Mouse (Mus musculus): Measurements from ENCODE around the gene Glb1. TPM values are rescaled to one million over a fixed set of nuclear protein-coding genes. Genes with fewer than 3 reads are reported as not detected.

Gene Glb1
- polyA plus RNA-seq, 1 experiment from 2014 or later: 53.6 TPM

DNA sequence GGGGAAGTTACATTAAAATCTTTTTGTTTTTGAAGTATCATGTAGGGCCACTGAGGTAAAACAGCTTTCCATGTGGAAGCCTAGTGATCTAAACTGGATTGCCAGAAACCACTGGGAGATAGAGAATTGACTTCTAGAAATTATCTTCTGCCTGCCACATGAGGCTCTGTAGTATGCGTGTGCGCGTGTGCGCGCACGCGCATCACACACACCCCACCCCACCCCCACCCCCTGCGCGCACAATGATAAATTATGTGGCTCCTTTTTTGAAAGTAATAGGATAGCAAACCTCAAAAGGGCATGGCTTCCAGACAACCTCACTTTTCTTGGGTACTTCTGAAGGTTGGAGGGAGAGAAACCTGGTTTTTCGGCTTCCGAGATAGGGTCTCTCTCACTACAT lies 101.0 kb downstream of the Glb1 start:
- no peak for ATAC-seq (ENCODE audit: insufficient number of reproducible peaks, insufficient read depth, low FRiP score, low read depth)
- H3K4me2 ChIP-seq (replicated peaks; ENCODE audit: low read depth, low read length): no peak overlapping the region
- no peaks in the 10 kb centered on the region for H3K4me1 ChIP-seq (ENCODE audit: control insufficient read depth, insufficient read depth, low read length)
- H3K9ac ChIP-seq (replicated peaks; ENCODE audit: low read depth, low read length): no peak overlapping the region
- WGBS: 94% methylated on average over 11 of the region's 11 CpGs
- H3K9me3 ChIP-seq (ENCODE audit: control insufficient read depth, low read depth, low read length): no peaks in the 10 kb centered on the region
- H3K27ac ChIP-seq (ENCODE audit: low read length): no peak overlapping the region
- H3K4me3 ChIP-seq (ENCODE audit: low read depth, low read length): no peak overlapping the region
- H3K36me3 ChIP-seq (ENCODE audit: control insufficient read depth, insufficient read depth, low read length): no peaks in the 10 kb centered on the region
- H3K27me3 ChIP-seq (ENCODE audit: control insufficient read depth, insufficient read depth, low read length): no peaks in the 10 kb centered on the region

DNA sequence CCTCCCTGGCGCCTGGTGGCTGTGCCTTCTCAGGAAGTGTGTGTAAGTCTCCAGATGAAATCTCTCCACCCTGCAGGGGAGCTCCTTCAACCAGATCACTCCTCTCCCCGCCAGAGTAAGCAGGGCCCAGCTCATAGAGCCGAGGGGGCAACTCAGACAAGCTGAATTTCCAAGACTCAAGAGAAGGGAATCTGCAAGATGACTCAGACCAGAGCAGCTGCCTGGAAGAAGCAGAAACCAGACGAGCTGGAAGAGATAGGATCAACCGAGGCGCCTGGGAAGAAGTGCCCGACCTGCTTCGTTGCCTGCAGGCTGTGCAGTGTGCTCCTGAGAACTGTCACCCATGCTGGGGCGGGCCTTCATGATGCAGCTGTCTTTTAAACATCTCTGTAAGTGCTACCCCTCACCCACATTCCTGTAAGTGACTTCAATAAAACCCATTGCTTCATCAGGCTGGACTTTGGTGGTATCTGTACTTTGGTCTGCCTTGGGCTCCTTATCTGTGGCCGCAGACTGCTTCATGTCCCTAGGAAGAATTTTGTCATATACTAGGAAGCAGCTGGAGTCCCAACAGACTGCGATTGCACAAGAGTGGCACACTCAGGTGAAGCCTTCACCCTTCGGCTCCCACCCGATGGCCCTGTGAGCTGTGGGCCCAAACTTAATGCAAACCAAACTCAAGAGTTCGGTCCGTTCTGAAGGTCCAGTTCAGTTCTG lies 102.0 kb downstream of the Glb1 start:
- Histone ChIP-seq H3K4me3 (ENCODE audit: low read depth, low read length) (no peak overlapping the region), H3K27ac (ENCODE audit: low read length) (no peak overlapping the region), H3K4me2 (replicated peaks; ENCODE audit: low read depth, low read length) (no peak overlapping the region), H3K36me3 (ENCODE audit: control insufficient read depth, insufficient read depth, low read length) (no peaks in the 10 kb centered on the region), H3K27me3 (ENCODE audit: control insufficient read depth, insufficient read depth, low read length) (no peaks in the 10 kb centered on the region), H3K9ac (replicated peaks; ENCODE audit: low read depth, low read length) (no peak overlapping the region), H3K4me1 (ENCODE audit: control insufficient read depth, insufficient read depth, low read length) (no peaks in the 10 kb centered on the region), H3K9me3 (ENCODE audit: control insufficient read depth, low read depth, low read length) (no peaks in the 10 kb centered on the region)
- 61% methylated on average over 15 of the region's 15 CpGs for WGBS
- ATAC-seq (ENCODE audit: insufficient number of reproducible peaks, insufficient read depth, low FRiP score, low read depth): no peak

DNA sequence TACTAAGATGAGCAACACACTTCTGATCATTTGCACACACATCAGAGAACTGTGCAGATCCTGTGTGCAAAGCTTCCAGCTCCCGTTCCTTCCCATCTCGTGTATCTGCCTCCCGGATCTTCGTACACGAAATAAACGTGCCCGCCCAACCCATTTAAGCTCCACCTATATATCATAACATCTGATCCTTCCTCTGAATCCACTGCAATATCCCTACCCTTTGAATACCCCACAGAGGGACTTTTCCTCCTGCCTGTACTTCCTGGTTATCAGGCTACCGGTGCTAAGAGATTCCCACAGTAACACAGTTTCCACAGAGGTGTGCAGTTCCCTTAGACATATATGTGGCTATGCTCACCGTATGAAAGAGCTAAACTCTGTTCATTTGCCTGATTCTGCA lies 103.9 kb downstream of the Glb1 start, which contains the start of gene Ccr4:
TSS of gene Ccr4 (minus strand) at position 101 of the 400 bp plus-strand sequence.
- no peak within 1 kb of the TSS for H3K9ac ChIP-seq (replicated peaks; ENCODE audit: low read depth, low read length)
- H3K4me2 ChIP-seq (replicated peaks; ENCODE audit: low read depth, low read length): no peak within 1 kb of the TSS

DNA sequence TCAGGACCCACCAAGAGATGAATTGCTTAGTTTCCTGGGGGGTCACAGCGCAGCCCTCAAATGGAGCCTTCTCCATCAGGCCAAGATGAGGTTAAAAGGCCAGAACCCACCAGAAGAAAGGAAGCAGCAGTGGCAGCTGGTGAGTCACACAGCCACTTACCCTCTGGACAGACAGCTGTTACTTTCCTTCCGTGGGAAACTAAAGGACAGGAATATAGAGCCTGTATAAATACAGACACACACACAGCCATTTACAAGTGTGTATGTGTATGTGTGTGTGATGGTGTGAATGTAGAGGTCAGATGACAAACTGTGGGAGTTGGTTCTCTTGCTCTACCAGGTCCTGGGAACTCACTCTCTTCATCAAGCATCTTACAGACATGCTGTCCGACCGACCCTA lies 105.7 kb downstream of the Glb1 start:
- 64% methylated on average over 4 of the region's 4 CpGs for WGBS
- H3K27ac ChIP-seq (ENCODE audit: low read length): no peak overlapping the region
- H3K9ac ChIP-seq (replicated peaks; ENCODE audit: low read depth, low read length): no peak overlapping the region
- no peak for ATAC-seq (ENCODE audit: insufficient number of reproducible peaks, insufficient read depth, low FRiP score, low read depth)
- peaks cover 7% of the 10 kb centered on the region; the same call in 1 of the 2 replicates for H3K9me3 ChIP-seq (ENCODE audit: control insufficient read depth, low read depth, low read length)
- H3K4me2 ChIP-seq (replicated peaks; ENCODE audit: low read depth, low read length): no peak overlapping the region
- H3K4me1 ChIP-seq (ENCODE audit: control insufficient read depth, insufficient read depth, low read length): no peaks in the 10 kb centered on the region
- no peaks in the 10 kb centered on the region for H3K36me3 ChIP-seq (ENCODE audit: control insufficient read depth, insufficient read depth, low read length)
- no peaks in the 10 kb centered on the region for H3K27me3 ChIP-seq (ENCODE audit: control insufficient read depth, insufficient read depth, low read length)
- no peak overlapping the region for H3K4me3 ChIP-seq (ENCODE audit: low read depth, low read length)

More for the DNA sequence above, 103.9 kb downstream of the Glb1 start, which contains the start of gene Ccr4:
- no peak within 1 kb of the TSS for H3K27ac ChIP-seq (ENCODE audit: low read length)
- no peaks in the 10 kb centered on the region for H3K27me3 ChIP-seq (ENCODE audit: control insufficient read depth, insufficient read depth, low read length)
- ATAC-seq (ENCODE audit: insufficient number of reproducible peaks, insufficient read depth, low FRiP score, low read depth): no peak
- H3K4me1 ChIP-seq (ENCODE audit: control insufficient read depth, insufficient read depth, low read length): no peaks in the 10 kb centered on the region
- 0 out of 2 replicates have a peak, but pooled peaks cover 3% of the 10 kb centered on the region for H3K9me3 ChIP-seq (ENCODE audit: control insufficient read depth, low read depth, low read length)
- no peak within 1 kb of the TSS for H3K4me3 ChIP-seq (ENCODE audit: low read depth, low read length)
- H3K36me3 ChIP-seq (ENCODE audit: control insufficient read depth, insufficient read depth, low read length): no peaks in the 10 kb centered on the region
- WGBS: 86% methylated on average over 9 of the region's 9 CpGs

DNA sequence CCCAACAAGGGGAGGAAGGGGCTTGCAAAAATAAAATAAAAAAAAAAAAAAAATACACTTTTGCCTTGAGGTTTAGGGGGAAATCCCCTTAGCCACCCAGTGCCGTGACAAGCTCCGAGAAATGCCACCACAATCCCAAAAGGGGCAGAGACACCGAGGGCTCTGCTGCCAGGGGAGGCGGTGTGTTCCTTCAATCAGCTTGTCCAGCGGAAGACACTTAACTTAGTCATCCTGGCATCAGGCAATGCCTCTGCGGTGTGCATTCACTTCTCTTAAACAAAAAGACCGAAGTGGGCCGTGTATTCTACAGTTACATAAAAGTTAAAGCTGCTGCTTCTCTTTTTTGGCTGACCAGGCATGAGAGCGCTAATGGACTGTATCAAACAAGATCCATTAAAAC lies 106.5 kb downstream of the Glb1 start:
- WGBS: 92% methylated on average over 9 of the region's 9 CpGs
- no peak overlapping the region for H3K9ac ChIP-seq (replicated peaks; ENCODE audit: low read depth, low read length)

DNA sequence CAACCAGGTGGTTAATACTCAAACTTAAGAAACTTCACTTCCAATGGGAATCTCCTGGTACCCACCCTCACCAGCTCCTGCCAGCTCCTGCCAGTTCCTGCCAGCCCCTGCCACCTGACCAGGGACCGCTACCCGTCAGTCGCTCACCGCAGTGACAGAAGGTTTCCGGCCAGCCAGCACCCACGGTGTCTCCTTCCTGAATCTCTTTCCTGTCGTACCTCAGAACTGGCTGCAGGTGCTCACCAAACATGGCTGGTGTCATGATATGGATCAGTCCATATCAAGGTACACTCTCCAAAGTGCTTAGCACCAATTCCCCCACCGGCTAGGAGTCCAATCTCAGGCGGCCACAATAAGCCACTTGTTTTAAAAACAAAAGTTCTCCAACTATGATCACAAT lies 108.9 kb downstream of the Glb1 start:
- WGBS: 93% methylated on average over 9 of the region's 9 CpGs
- H3K9ac ChIP-seq (replicated peaks; ENCODE audit: low read depth, low read length): no peak overlapping the region
- no peak for ATAC-seq (ENCODE audit: insufficient number of reproducible peaks, insufficient read depth, low FRiP score, low read depth)

More for the DNA sequence above, 106.5 kb downstream of the Glb1 start:
- H3K4me3 ChIP-seq (ENCODE audit: low read depth, low read length): no peak overlapping the region
- no peaks in the 10 kb centered on the region for H3K27me3 ChIP-seq (ENCODE audit: control insufficient read depth, insufficient read depth, low read length)
- no peaks in the 10 kb centered on the region for H3K4me1 ChIP-seq (ENCODE audit: control insufficient read depth, insufficient read depth, low read length)
- peaks cover 8% of the 10 kb centered on the region; the same call in 1 of the 2 replicates for H3K9me3 ChIP-seq (ENCODE audit: control insufficient read depth, low read depth, low read length)
- no peaks in the 10 kb centered on the region for H3K36me3 ChIP-seq (ENCODE audit: control insufficient read depth, insufficient read depth, low read length)
- H3K27ac ChIP-seq (ENCODE audit: low read length): no peak overlapping the region
- H3K4me2 ChIP-seq (replicated peaks; ENCODE audit: low read depth, low read length): no peak overlapping the region
- no peak for ATAC-seq (ENCODE audit: insufficient number of reproducible peaks, insufficient read depth, low FRiP score, low read depth)

DNA sequence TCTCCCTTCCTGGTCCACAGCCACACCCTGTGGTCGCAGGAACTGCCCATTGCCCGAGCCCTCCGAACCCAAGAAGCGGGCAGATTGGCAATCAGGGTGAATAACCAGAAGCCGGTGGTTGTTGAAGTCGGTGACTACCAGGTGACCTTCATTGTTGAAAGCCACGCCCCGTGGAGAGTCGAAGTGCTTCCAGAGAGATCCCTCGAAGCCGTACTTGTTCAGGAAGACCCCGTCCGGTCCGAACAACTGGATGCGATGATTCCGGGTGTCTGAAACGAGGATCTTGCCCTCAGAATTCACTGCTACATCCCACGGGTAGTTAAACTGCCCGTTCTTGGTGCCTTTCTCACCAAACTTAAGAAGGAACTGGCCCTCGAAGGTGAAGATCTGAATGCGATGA lies 112.0 kb downstream of the Glb1 start:
- Histone ChIP-seq H3K9ac (replicated peaks; ENCODE audit: low read depth, low read length) (no peak overlapping the region), H3K27me3 (ENCODE audit: control insufficient read depth, insufficient read depth, low read length) (no peaks in the 10 kb centered on the region), H3K36me3 (ENCODE audit: control insufficient read depth, insufficient read depth, low read length) (peaks cover 11% of the 10 kb centered on the region), H3K4me3 (ENCODE audit: low read depth, low read length) (no peak overlapping the region), H3K4me2 (replicated peaks; ENCODE audit: low read depth, low read length) (no peak overlapping the region), H3K27ac (ENCODE audit: low read length) (no peak overlapping the region), H3K4me1 (ENCODE audit: control insufficient read depth, insufficient read depth, low read length) (no peaks in the 10 kb centered on the region), H3K9me3 (ENCODE audit: control insufficient read depth, low read depth, low read length) (peaks cover 24% of the 10 kb centered on the region)
- 97% methylated on average over 21 of the region's 21 CpGs for WGBS
- no peak for ATAC-seq (ENCODE audit: insufficient number of reproducible peaks, insufficient read depth, low FRiP score, low read depth)

More for the DNA sequence above, 108.9 kb downstream of the Glb1 start:
- no peaks in the 10 kb centered on the region for H3K4me1 ChIP-seq (ENCODE audit: control insufficient read depth, insufficient read depth, low read length)
- H3K4me2 ChIP-seq (replicated peaks; ENCODE audit: low read depth, low read length): no peak overlapping the region
- H3K4me3 ChIP-seq (ENCODE audit: low read depth, low read length): no peak overlapping the region
- peaks cover 11% of the 10 kb centered on the region for H3K36me3 ChIP-seq (ENCODE audit: control insufficient read depth, insufficient read depth, low read length)
- peaks cover 24% of the 10 kb centered on the region for H3K9me3 ChIP-seq (ENCODE audit: control insufficient read depth, low read depth, low read length)
- no peak overlapping the region for H3K27ac ChIP-seq (ENCODE audit: low read length)
- H3K27me3 ChIP-seq (ENCODE audit: control insufficient read depth, insufficient read depth, low read length): no peaks in the 10 kb centered on the region

DNA sequence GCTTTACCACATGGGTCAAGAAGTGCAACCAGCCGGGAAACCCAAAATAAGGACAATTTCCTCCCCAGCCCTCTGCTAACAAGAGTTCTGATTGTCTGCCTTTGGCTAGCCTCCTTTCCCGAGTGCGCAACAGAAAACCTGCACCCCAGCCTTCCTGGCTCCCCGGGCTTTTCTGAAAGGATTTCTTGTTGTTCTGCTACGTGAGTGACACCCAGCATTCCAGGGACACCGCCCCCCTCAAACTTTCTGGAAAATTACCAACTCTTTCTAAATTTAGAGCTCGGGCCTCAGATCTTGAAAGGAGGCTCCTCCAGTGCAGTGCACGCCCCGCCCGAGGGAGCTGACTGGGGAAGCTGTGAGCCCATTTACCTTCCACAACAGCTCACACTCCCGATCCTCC lies 114.5 kb downstream of the Glb1 start, which contains the start of gene C130032M10Rik:
TSS of gene C130032M10Rik (plus strand) at position 334 of the 400 bp plus-strand sequence.
- H3K9ac ChIP-seq (replicated peaks; ENCODE audit: low read depth, low read length): no peak within 1 kb of the TSS
- peaks cover 21% of the 10 kb centered on the region for H3K9me3 ChIP-seq (ENCODE audit: control insufficient read depth, low read depth, low read length)
- H3K27ac ChIP-seq (ENCODE audit: low read length): no peak within 1 kb of the TSS
- WGBS: 67% methylated on average over 11 of the region's 11 CpGs
- no peaks in the 10 kb centered on the region for H3K27me3 ChIP-seq (ENCODE audit: control insufficient read depth, insufficient read depth, low read length)
- 0 out of 2 replicates have a peak, but pooled peaks have one; percentile 6 for ATAC-seq (ENCODE audit: insufficient number of reproducible peaks, insufficient read depth, low FRiP score, low read depth)
- no peaks in the 10 kb centered on the region for H3K4me1 ChIP-seq (ENCODE audit: control insufficient read depth, insufficient read depth, low read length)
- H3K36me3 ChIP-seq (ENCODE audit: control insufficient read depth, insufficient read depth, low read length): peaks cover 11% of the 10 kb centered on the region
- H3K4me2 ChIP-seq (replicated peaks; ENCODE audit: low read depth, low read length): no peak within 1 kb of the TSS
- no peak within 1 kb of the TSS for H3K4me3 ChIP-seq (ENCODE audit: low read depth, low read length)

All from stomach, embryonic 14.5 days (tissue).